Mouse (Mus musculus) embryonic facial prominence, embryonic 12.5 days (tissue): Measurements from ENCODE around the gene 1700102P08Rik. TPM values are rescaled to one million over a fixed set of nuclear protein-coding genes. Genes with fewer than 3 reads are reported as not detected.

Source experiments
- ATAC-seq: fragments of 200-750 bp; cut with Nextera tagmentation; 2 replicates; pipeline ENCODE4 v1.8.0; 2017; ENCODE audit not compliant: insufficient number of reproducible peaks, insufficient read depth, low FRiP score, low TSS enrichment
- H3K27ac ChIP-seq: fragments of 300-500 bp; sonication (generic); 2 replicates; pipeline ENCODE4 v1.5.1; 2016; ENCODE audit warnings: mild to moderate bottlenecking
- H3K27me3 ChIP-seq: fragments of 300-500 bp; sonication (generic); 2 replicates; pipeline ENCODE4 v1.6.1; 2016; ENCODE audit warnings: mild to moderate bottlenecking, moderate library complexity
- H3K36me3 ChIP-seq: fragments of 300-500 bp; sonication (generic); 2 replicates; pipeline ENCODE4 v1.6.1; 2016; ENCODE audit warnings: mild to moderate bottlenecking
- H3K4me1 ChIP-seq: fragments of 300-500 bp; sonication (generic); 2 replicates; pipeline ENCODE4 v1.6.1; 2016
- H3K4me2 ChIP-seq: fragments of 300-500 bp; sonication (generic); replicated peaks from 2 replicates; pipeline ENCODE4 v1.6.1; 2016; ENCODE audit warnings: mild to moderate bottlenecking, moderate library complexity
- H3K4me3 ChIP-seq: fragments of 300-500 bp; sonication (generic); 2 replicates; pipeline ENCODE4 v1.5.1; 2016; ENCODE audit warnings: mild to moderate bottlenecking
- H3K9ac ChIP-seq: fragments of 300-500 bp; sonication (generic); 2 replicates; pipeline ENCODE4 v1.6.1; 2016; ENCODE audit warnings: mild to moderate bottlenecking, moderate library complexity
- H3K9me3 ChIP-seq: fragments of 300-500 bp; sonication (generic); 2 replicates; pipeline ENCODE4 v1.6.1; 2016; ENCODE audit warnings: mild to moderate bottlenecking, moderate library complexity
- WGBS: fragments of 180-500 bp; shearing (Covaris S2); methylation state at CpG from one replicate; pipeline ENCODE4 v1.1.7; 2016; 5-methylcytosine and 5-hydroxymethylcytosine counted together
- polyA plus RNA-seq: library from polyadenylated mRNA; unstranded; fragments of >200 nt; fragmentation: Nextera tagmentation; extraction: Ambion mirVana; gene quantifications from 2 replicates; pipeline ENCODE4 v1.2.1, GENCODE M21; 2016

Gene 1700102P08Rik
- polyA plus RNA-seq, 1 experiment from 2014 or later: 0.27 TPM

DNA sequence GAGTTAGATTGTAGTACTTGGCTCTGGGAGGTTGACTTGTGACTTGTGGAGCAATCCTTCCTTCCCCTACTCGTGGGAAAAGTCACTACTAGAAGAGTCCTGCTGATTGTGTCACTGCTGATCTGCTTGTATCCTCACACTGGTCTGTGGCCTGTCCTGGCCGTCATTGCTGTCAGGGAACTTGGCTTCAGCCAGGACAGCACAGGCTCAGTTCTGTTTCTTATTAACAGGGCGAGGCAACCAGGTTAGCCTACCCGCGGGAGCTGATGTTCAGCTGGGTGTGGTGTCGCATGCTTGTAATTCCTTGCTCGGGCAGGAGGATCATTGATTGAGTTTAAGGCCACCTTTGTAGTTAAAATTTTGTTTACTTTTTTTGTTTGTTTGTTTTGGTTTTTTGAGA, 7.6 kb upstream of the 1700102P08Rik start:
- Histone ChIP-seq H3K4me2 (no peak overlapping the region), H3K4me1 (no peaks in the 10 kb centered on the region), H3K9ac (no peak overlapping the region), H3K36me3 (peaks cover 88% of the 10 kb centered on the region), H3K27ac (no peak overlapping the region), H3K4me3 (no peak overlapping the region), H3K27me3 (no peaks in the 10 kb centered on the region), H3K9me3 (no peaks in the 10 kb centered on the region)
- no peak for ATAC-seq
- 55% methylated on average over 7 of the region's 7 CpGs for WGBS

DNA sequence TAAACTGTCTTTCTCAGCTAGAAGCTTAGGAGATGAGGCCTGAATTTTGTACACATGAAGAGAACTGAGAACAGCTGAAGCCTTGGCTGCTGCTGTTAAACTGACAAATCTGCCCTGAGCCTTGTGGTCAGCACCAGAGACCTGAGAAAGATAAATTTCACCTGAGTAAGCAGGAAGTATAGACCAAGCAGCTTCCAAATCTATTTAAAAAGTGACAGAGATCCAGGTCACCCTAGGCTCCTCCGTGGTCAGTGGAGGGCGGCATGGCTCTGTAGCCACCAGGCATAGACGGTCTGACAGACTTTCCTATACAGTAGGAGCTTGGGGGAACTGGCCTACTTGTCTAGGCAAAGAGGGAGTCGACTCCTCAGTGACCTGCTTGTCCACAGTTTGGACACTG, 5.8 kb upstream of the 1700102P08Rik start:
- ATAC-seq: no peak
- Histone ChIP-seq H3K27me3 (no peaks in the 10 kb centered on the region), H3K4me1 (no peaks in the 10 kb centered on the region), H3K4me3 (no peak overlapping the region), H3K4me2 (no peak overlapping the region), H3K27ac (no peak overlapping the region), H3K9ac (no peak overlapping the region), H3K36me3 (peaks cover 85% of the 10 kb centered on the region), H3K9me3 (no peaks in the 10 kb centered on the region)
- WGBS: 90% methylated on average over 4 of the region's 4 CpGs

DNA sequence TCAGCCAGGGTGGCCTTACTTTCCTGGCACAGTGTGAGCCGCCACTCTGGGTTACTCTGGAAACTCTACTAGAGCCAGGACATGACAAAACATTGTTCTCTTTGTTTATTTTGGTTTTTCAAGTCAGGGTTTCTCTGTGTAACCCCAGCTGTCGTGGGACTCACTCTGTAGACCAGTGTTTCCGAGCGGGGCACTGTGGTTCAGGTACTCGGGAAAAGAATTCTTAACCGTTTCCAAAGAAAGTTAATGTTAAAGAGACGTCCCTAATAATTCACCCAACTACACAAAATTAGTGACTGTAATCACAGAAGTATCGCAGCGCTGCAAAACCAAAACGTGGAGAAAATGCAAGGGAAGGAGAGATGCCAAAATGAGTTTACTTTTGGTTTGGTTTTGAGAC, 4.0 kb upstream of the 1700102P08Rik start:
- H3K36me3 ChIP-seq: peaks cover 89% of the 10 kb centered on the region
- no peak overlapping the region for H3K4me3 ChIP-seq
- WGBS: 88% methylated on average over 10 of the region's 10 CpGs

GRCm38 (mm10) chr9:108389220-108389619, 3.4 kb upstream of the 1700102P08Rik start:
- Histone ChIP-seq H3K36me3 (peaks cover 89% of the 10 kb centered on the region), H3K27ac (no peak overlapping the region), H3K4me3 (no peak overlapping the region), H3K9me3 (no peaks in the 10 kb centered on the region), H3K27me3 (no peaks in the 10 kb centered on the region), H3K9ac (no peak overlapping the region), H3K4me2 (no peak overlapping the region), H3K4me1 (no peaks in the 10 kb centered on the region)
- 75% methylated on average over 6 of the region's 6 CpGs for WGBS
- ATAC-seq: no peak

More for the DNA sequence above, 4.0 kb upstream of the 1700102P08Rik start:
- Histone ChIP-seq H3K9me3 (no peaks in the 10 kb centered on the region), H3K4me2 (no peak overlapping the region), H3K27me3 (no peaks in the 10 kb centered on the region), H3K4me1 (no peaks in the 10 kb centered on the region), H3K27ac (no peak overlapping the region), H3K9ac (no peak overlapping the region)
- ATAC-seq: no peak

DNA sequence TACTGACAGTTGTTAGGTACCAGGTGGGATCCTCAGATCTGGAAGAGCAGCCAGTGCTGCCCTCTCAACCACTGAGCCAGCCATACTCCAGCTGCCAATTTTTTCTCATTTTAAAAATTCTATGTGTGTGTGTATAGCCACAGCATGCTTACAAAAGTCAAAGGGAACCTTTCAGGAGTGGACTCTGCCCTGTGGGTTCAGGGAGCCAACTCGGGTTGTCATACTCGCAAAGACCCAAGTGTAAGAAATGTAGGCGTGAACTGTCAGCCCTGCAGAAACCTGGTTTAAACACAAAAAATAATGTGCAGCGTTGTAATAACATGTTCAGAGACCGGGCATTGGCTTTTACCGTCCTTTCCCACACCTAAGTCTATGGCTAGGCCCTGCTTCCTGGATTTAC, 1.6 kb downstream of the 1700102P08Rik start:
- no peak overlapping the region for H3K9ac ChIP-seq
- no peak for ATAC-seq
- H3K27me3 ChIP-seq: no peaks in the 10 kb centered on the region
- WGBS: 92% methylated on average over 6 of the region's 6 CpGs
- H3K4me2 ChIP-seq: no peak overlapping the region
- H3K4me1 ChIP-seq: no peaks in the 10 kb centered on the region
- no peak overlapping the region for H3K4me3 ChIP-seq
- H3K36me3 ChIP-seq: peaks cover 47% of the 10 kb centered on the region
- no peaks in the 10 kb centered on the region for H3K9me3 ChIP-seq
- H3K27ac ChIP-seq: no peak overlapping the region

DNA sequence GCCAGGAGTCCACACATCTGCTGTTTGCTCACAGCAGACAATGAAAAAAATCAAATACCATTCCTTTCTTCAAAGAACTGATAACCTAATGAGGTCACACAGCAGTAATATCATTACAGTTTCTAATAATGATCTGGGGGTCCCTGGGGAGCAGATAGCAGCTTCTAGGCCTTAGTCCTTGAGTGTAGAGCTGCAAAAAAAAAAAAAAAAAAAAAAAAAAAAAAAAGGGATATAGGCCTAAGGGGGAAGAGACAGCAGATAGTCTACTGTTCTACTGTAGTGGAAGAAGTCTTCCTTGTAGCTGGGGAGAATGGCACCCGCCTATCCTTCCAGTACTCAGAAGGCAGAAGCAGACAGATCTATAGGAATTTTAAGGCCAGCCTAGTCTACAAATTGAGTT, 2.8 kb downstream of the 1700102P08Rik start:
- whole genome bisulfite sequencing: 83% methylated on average over 1 of the region's 1 CpGs
- no peak overlapping the region for H3K9ac ChIP-seq
- no peak overlapping the region for H3K4me2 ChIP-seq
- ATAC-seq: no peak
- H3K27ac ChIP-seq: no peak overlapping the region
- H3K9me3 ChIP-seq: no peaks in the 10 kb centered on the region
- no peak overlapping the region for H3K4me3 ChIP-seq
- H3K27me3 ChIP-seq: no peaks in the 10 kb centered on the region
- no peaks in the 10 kb centered on the region for H3K4me1 ChIP-seq
- H3K36me3 ChIP-seq: peaks cover 40% of the 10 kb centered on the region

DNA sequence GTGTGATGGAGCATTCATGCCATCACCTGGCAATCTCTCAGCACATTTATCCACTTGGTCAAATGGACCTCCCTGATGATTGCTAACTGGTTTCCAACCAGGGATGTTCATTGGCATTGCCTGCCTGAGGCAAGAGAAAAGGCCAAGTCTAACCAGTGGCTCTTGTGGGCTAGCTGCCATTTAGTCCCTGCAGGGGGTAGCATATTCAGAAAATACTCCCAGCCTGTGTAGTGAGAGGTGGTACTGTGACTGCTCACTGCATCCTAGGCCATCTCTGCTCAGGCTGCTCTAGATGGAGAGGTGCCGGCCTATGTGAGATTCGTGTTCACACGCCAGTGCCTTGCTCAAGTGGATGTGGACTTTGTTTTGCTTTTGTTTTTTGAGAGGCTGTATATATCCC, 5.7 kb downstream of the 1700102P08Rik start:
- ATAC-seq: no peak
- Histone ChIP-seq H3K27ac (no peak overlapping the region), H3K4me3 (no peak overlapping the region), H3K9me3 (no peaks in the 10 kb centered on the region), H3K9ac (no peak overlapping the region), H3K36me3 (peaks cover 12% of the 10 kb centered on the region), H3K4me1 (no peaks in the 10 kb centered on the region), H3K27me3 (no peaks in the 10 kb centered on the region), H3K4me2 (no peak overlapping the region)
- WGBS: 94% methylated on average over 3 of the region's 3 CpGs

DNA sequence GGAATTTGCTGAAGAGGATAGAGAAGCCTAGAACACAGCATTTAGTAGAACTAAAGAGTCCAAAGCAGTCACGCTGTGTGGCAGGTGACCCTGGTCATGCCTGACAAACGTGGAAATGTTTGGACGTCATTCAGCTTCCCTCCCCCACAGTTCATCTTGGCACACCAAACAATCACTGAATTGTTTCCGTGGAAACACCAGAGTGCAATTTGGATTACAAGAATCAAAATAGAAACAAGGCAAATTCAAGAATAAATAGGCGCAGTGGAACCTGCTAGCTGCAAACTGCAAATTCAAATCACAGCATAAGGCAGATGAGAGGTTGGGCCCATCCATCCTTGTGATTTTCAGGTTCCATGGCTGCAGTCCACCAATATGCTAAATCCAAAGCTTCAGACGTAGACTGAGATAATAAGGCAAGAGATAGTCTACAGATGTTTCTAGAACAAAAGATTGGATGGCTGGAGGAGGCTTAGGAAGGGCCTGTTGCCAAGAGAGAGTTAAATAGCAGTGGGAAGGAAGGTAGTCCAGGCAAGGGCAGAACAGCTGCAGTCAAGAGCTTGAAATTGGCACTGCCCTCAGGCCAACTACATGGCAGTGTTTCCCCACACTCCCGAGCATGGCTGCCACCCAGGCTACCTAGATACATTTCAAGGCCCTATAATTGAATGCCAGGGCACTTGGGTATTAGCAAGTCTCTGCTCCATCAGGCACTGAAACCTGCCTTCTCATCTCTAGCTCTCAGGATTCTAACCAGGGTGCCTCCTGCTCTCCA, 8.8 kb downstream of the 1700102P08Rik start:
- Histone ChIP-seq H3K4me1 (no peaks in the 10 kb centered on the region), H3K9me3 (no peaks in the 10 kb centered on the region), H3K4me2 (no peak overlapping the region), H3K4me3 (no peak overlapping the region), H3K27ac (no peak overlapping the region), H3K27me3 (no peaks in the 10 kb centered on the region), H3K9ac (no peak overlapping the region), H3K36me3 (no peaks in the 10 kb centered on the region)
- no peak for ATAC-seq
- 66% methylated on average over 7 of the region's 7 CpGs for WGBS

GRCm38 (mm10) chr9:108403081-108403480, 10.5 kb downstream of the 1700102P08Rik start:
- H3K27me3 ChIP-seq: no peaks in the 10 kb centered on the region
- 87% methylated on average over 4 of the region's 4 CpGs for WGBS

GRCm38 (mm10) chr9:108404451-108404850, 11.8 kb downstream of the 1700102P08Rik start:
- H3K36me3 ChIP-seq: no peaks in the 10 kb centered on the region
- no peak for ATAC-seq
- H3K27me3 ChIP-seq: no peaks in the 10 kb centered on the region
- H3K27ac ChIP-seq: no peak overlapping the region
- H3K9me3 ChIP-seq: no peaks in the 10 kb centered on the region
- H3K9ac ChIP-seq: no peak overlapping the region
- WGBS: 81% methylated on average over 8 of the region's 8 CpGs
- H3K4me1 ChIP-seq: no peaks in the 10 kb centered on the region
- H3K4me3 ChIP-seq: no peak overlapping the region
- no peak overlapping the region for H3K4me2 ChIP-seq

More at GRCm38 (mm10) chr9:108403081-108403480, 10.5 kb downstream of the 1700102P08Rik start:
- no peak overlapping the region for H3K9ac ChIP-seq
- no peaks in the 10 kb centered on the region for H3K36me3 ChIP-seq
- H3K9me3 ChIP-seq: no peaks in the 10 kb centered on the region
- H3K4me3 ChIP-seq: no peak overlapping the region
- no peak for ATAC-seq
- no peak overlapping the region for H3K27ac ChIP-seq
- H3K4me1 ChIP-seq: no peaks in the 10 kb centered on the region
- no peak overlapping the region for H3K4me2 ChIP-seq

- Histone ChIP-seq H3K9me3 (no peaks in the 10 kb centered on the region), H3K4me3 (no peak overlapping the region), H3K9ac (no peak overlapping the region), H3K36me3 (no peaks in the 10 kb centered on the region), H3K4me1 (no peaks in the 10 kb centered on the region), H3K27me3 (no peaks in the 10 kb centered on the region), H3K4me2 (no peak overlapping the region), H3K27ac (no peak overlapping the region)
- no peak for ATAC-seq
- WGBS: 88% methylated on average over 4 of the region's 4 CpGs
Measured at GRCm38 (mm10) chr9:108409535-108409934, 16.9 kb downstream of the 1700102P08Rik start.

- Histone ChIP-seq H3K36me3 (no peaks in the 10 kb centered on the region), H3K4me3 (no peak overlapping the region), H3K9ac (no peak overlapping the region), H3K4me1 (no peaks in the 10 kb centered on the region), H3K27ac (no peak overlapping the region), H3K9me3 (no peaks in the 10 kb centered on the region), H3K4me2 (no peak overlapping the region), H3K27me3 (no peaks in the 10 kb centered on the region)
- ATAC-seq: no peak
- WGBS: 80% methylated on average over 9 of the region's 9 CpGs
Measured at GRCm38 (mm10) chr9:108411381-108411942, 18.9 kb downstream of the 1700102P08Rik start.
